Mouse (Mus musculus) neural tube, embryonic 14.5 days (tissue): Measurements from ENCODE around the gene Jazf1. TPM values are rescaled to one million over a fixed set of nuclear protein-coding genes. Genes with fewer than 3 reads are reported as not detected.

Experiments
- ATAC-seq: fragments of 200-750 bp; cut with Nextera tagmentation; 2 replicates; pipeline ENCODE4 v1.8.0; 2017; ENCODE audit warnings: low read depth, mild to moderate bottlenecking, moderate TSS enrichment, moderate library complexity
- H3K27ac ChIP-seq: fragments of 300-500 bp; sonication (generic); 2 replicates; pipeline ENCODE4 v1.5.1; 2014; ENCODE audit warnings: low read depth, mild to moderate bottlenecking, control low read depth, low read length, moderate library complexity, mixed read lengths
- H3K27me3 ChIP-seq: fragments of 300-500 bp; sonication (generic); 2 replicates; pipeline ENCODE4 v1.6.1; 2014; ENCODE audit warnings: low read length; ENCODE audit not compliant: control insufficient read depth, insufficient read depth
- H3K36me3 ChIP-seq: fragments of 300-500 bp; sonication (generic); 2 replicates; pipeline ENCODE4 v1.6.1; 2014; ENCODE audit warnings: low read length, mixed read lengths; ENCODE audit not compliant: control insufficient read depth, insufficient read depth
- H3K4me1 ChIP-seq: fragments of 300-500 bp; sonication (generic); 2 replicates; pipeline ENCODE4 v1.6.1; 2014; ENCODE audit warnings: low read length; ENCODE audit not compliant: control insufficient read depth, insufficient read depth
- H3K4me2 ChIP-seq: fragments of 300-500 bp; sonication (generic); 2 replicates; pipeline ENCODE4 v1.6.1; 2014; ENCODE audit warnings: mild to moderate bottlenecking, low read depth, low read length, control low read depth
- H3K4me3 ChIP-seq: fragments of 300-500 bp; sonication (generic); 2 replicates; pipeline ENCODE4 v1.5.1; 2014; ENCODE audit warnings: low read depth, low read length, control low read depth, mixed read lengths
- H3K9ac ChIP-seq: fragments of 300-500 bp; sonication (generic); replicated peaks from 2 replicates; pipeline ENCODE4 v1.6.1; 2014; ENCODE audit warnings: low read depth, mild to moderate bottlenecking, control low read depth, low read length, mixed read lengths
- H3K9me3 ChIP-seq: fragments of 300-500 bp; sonication (generic); 2 replicates; pipeline ENCODE4 v1.6.1; 2016; ENCODE audit warnings: low read length; ENCODE audit not compliant: control insufficient read depth
- WGBS: fragments of 180-500 bp; shearing (Covaris S2); extraction: QIAGEN DNeasy Blood & Tissue Kit; methylation state at CpG from one replicate; pipeline ENCODE4 v1.1.7; 2014; 5-methylcytosine and 5-hydroxymethylcytosine counted together
- polyA plus RNA-seq: library from polyadenylated mRNA; unstranded; fragments of >200 nt; fragmentation: Nextera tagmentation; extraction: Ambion mirVana; gene quantifications from 2 replicates; pipeline ENCODE4 v1.2.1, GENCODE M21; 2014

Jazf1 gene
- polyA plus RNA-seq, result 53.7 and 64.4 TPM in 2 replicates

DNA sequence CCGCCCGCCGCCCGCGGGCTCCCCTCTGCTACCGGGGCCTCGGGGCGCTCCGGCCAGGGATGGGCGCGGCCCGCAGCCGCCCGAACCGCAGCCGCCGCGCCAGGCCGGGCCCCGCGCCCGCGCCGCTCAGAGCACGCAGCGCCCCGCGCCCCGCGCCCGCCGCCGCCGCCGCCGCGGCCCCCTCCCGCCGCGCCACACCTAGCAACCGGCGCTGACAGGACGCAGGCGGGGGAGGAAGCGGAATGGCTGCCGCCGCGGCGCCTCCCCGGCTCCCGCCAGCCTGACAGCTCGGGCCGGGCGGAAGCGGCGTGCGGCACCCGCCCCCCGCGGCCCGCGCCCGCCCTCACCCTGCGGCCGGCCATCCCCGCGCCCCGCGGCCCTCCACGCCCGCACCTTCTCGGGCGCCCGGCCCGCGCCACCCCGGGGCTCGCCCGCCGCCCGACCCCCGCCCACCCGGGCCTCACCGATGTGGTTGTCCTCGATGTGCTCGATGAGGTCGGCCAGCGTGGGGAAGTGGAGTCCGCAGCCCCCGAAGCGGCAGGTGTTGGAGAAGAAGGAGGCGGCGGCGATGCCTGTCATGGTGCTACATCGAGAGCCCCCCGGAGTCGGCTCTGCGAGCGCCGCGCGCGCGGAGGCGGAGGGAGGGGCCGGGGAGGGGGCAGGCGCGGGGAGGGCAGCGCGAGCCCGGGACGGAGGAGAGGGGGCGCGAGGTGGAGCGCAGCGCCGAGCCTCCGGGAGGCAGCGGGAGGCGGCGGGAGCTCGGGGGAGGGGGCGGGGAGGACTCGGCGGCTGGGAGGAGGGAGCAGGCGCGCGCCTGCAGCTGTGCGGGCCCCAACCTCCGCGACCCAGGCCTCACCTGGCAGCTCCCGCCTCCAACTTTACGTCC is at the start of gene Jazf1:
Gene Jazf1 (minus strand): TSS at position 643 of the 886 bp plus-strand sequence.
- Histone ChIP-seq H3K36me3 (no peaks in the 10 kb centered on the region), H3K9ac (peak within 1 kb of the TSS; percentile 92), H3K4me1 (peaks cover 5% of the 10 kb centered on the region; the same call in 1 of the 2 replicates), H3K27me3 (no peaks in the 10 kb centered on the region), H3K27ac (peak within 1 kb of the TSS; percentile 87), H3K4me3 (peak within 1 kb of the TSS; percentile 88), H3K9me3 (no peaks in the 10 kb centered on the region), H3K4me2 (peak within 1 kb of the TSS; percentile 85)
- ATAC-seq, result peak; percentile 88
- WGBS, result under 1% methylated on average over 52 of the region's 133 CpGs

DNA sequence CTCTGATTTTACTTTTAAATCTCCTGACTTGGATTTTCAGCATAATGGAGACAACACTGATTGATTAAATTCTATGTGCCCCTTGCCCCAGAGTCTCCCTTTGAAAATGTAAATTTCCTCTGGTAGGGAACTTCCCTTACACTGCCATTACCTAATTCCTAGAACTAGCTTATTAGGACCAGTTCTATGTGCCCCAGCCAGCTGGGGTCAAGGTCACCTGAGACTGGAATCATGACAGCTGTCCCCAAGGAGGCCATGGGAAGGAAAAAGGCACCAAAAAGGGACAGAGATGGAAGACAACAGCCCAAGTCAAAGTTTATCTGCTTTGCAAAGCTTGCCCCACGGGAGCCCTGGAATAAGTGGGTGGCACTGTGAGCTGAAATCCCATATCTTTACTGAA is 49.4 kb upstream of the Jazf1 start:
- Histone ChIP-seq H3K9ac (no peak overlapping the region), H3K4me2 (no peak overlapping the region), H3K27me3 (no peaks in the 10 kb centered on the region), H3K36me3 (no peaks in the 10 kb centered on the region), H3K4me3 (no peak overlapping the region), H3K4me1 (no peaks in the 10 kb centered on the region), H3K9me3 (no peaks in the 10 kb centered on the region), H3K27ac (no peak overlapping the region)
- WGBS, result 72% methylated on average over 1 of the region's 1 CpGs
- no peak for ATAC-seq

DNA sequence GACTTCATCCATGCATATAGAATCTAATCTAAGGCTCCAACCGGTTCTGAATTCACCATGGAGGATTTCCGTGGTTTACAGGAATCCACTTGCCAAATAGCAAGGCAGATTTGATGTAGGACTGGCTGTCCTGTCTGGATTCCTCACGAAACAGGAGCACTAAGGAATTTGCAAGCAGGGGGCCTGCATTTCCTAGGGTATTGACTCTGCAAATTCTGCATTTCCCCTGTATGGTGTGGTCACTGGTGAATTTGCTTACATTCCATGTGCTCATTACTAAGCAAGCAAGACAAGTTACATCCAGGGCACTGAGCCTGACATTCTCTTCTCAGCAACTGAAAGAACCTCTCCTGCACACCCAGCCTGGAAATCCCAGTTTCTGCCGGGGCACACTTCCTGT is 18.4 kb upstream of the Jazf1 start:
- no peak overlapping the region for H3K4me3 ChIP-seq
- no peak overlapping the region for H3K9ac ChIP-seq
- WGBS, result 66% methylated on average over 4 of the region's 4 CpGs
- H3K4me1 ChIP-seq, result no peaks in the 10 kb centered on the region
- H3K9me3 ChIP-seq, result no peaks in the 10 kb centered on the region
- no peaks in the 10 kb centered on the region for H3K27me3 ChIP-seq
- H3K36me3 ChIP-seq, result no peaks in the 10 kb centered on the region
- no peak for ATAC-seq
- H3K4me2 ChIP-seq, result no peak overlapping the region
- no peak overlapping the region for H3K27ac ChIP-seq

DNA sequence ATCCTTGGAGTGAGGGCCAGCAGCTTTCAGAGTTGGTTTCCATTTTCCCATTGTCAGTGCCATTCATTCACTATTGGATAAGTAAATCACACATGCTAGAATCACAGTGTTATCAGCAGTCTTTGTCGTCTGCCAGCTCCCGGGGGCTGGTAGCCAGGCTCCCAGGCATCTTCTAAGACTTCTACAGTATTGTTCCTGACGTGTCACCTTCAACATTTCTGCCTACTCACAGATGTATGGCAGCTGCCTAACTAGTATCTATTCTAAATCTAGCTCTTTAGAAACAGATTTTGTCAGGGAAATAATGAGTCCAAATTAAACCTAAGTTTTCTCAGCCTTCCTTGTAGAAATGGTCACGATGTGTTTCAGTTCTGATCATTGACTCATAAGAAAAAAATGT is 12.8 kb upstream of the Jazf1 start:
- ATAC-seq, result no peak
- WGBS, result 89% methylated on average over 4 of the region's 4 CpGs

DNA sequence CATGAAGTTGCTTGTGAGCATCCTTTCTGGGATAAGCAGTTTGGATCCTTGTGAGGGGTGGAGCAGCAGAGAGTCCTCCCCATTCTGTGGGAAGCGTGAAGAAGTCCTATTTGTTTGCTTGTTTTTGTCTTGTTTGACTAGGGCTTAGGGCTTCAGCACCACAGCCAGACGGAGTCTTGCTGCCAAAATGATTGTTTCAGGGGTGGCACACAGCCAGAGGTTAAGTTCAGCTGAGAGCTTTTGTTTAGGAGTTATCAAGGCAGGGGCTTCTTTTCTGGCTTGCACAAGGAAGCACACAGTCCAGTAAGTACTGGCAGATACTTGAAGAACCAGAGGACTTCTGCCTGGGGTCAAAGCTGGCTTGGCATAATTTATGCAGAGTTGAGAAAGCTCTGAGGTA is 10.2 kb upstream of the Jazf1 start:
- Histone ChIP-seq H3K27ac (no peak overlapping the region), H3K36me3 (no peaks in the 10 kb centered on the region), H3K9me3 (no peaks in the 10 kb centered on the region), H3K27me3 (no peaks in the 10 kb centered on the region), H3K4me2 (no peak overlapping the region), H3K4me1 (no peaks in the 10 kb centered on the region), H3K4me3 (no peak overlapping the region), H3K9ac (no peak overlapping the region)
- no peak for ATAC-seq
- WGBS, result 29% methylated on average over 2 of the region's 2 CpGs

More for the DNA sequence above, 12.8 kb upstream of the Jazf1 start:
- Histone ChIP-seq H3K9ac (no peak overlapping the region), H3K27ac (no peak overlapping the region), H3K9me3 (no peaks in the 10 kb centered on the region), H3K4me2 (no peak overlapping the region), H3K27me3 (no peaks in the 10 kb centered on the region), H3K4me3 (no peak overlapping the region), H3K4me1 (no peaks in the 10 kb centered on the region), H3K36me3 (no peaks in the 10 kb centered on the region)

DNA sequence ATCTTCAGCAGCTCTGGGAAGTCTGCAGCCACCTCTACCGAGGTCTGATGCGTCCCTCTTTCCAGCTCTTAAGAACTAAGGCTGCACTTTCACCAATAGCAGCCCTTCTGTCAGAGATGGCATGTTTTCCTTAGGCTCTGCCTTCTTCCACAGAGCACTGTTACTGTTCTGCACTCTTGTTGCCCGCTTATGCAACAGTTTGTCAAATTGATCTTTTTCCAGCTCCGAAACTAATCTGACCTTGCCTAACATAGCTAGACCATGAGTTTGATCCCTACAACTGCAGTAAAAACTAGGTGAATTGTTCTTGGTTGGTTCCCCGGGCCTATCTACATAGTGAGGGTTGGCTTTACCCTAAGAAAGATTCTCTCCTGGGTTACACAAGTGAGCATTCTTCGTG is 3.3 kb upstream of the Jazf1 start:
- 87% methylated on average over 6 of the region's 6 CpGs for WGBS
- H3K4me1 ChIP-seq, result peaks cover 5% of the 10 kb centered on the region; the same call in 1 of the 2 replicates

DNA sequence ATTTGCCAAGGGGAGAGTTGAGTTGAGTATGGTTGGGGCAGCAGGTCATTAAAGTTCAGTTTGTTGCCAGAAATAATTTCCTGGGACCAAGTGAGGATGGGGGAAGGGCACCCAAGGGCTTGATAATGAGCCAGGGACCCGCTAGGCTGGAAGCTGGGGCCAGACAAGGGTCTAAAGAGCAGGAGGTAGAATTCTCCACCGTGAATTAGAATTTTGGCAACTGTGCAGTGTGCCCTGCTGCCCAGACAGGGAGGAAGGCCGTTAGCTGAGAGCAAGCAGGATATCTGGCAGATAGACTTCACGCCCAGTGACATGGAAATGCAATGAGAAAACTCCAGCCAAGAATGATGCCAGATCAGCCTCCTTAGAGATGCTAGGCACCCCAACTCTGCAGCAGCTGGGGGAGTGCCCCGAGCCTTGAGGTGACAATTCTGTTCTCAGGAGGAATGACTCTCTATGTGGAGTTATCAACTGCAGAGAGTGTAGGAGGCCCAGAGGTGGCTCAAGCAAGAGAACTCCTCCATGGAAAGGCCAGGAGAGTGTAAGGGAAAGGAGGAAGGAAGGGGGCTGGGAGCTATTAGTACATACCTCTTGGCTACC is 1.6 kb upstream of the Jazf1 start:
- Histone ChIP-seq H3K4me1 (peaks cover 5% of the 10 kb centered on the region; the same call in 1 of the 2 replicates), H3K9ac (no peak overlapping the region), H3K36me3 (no peaks in the 10 kb centered on the region), H3K9me3 (no peaks in the 10 kb centered on the region), H3K4me2 (no peak overlapping the region), H3K27ac (no peak overlapping the region), H3K27me3 (no peaks in the 10 kb centered on the region), H3K4me3 (no peak overlapping the region)
- no peak for ATAC-seq
- WGBS, result 33% methylated on average over 5 of the region's 5 CpGs

More for the DNA sequence above, 3.3 kb upstream of the Jazf1 start:
- H3K9ac ChIP-seq, result no peak overlapping the region
- no peak for ATAC-seq
- no peak overlapping the region for H3K4me2 ChIP-seq
- H3K9me3 ChIP-seq, result no peaks in the 10 kb centered on the region
- H3K27ac ChIP-seq, result no peak overlapping the region
- H3K36me3 ChIP-seq, result no peaks in the 10 kb centered on the region
- no peaks in the 10 kb centered on the region for H3K27me3 ChIP-seq
- no peak overlapping the region for H3K4me3 ChIP-seq

DNA sequence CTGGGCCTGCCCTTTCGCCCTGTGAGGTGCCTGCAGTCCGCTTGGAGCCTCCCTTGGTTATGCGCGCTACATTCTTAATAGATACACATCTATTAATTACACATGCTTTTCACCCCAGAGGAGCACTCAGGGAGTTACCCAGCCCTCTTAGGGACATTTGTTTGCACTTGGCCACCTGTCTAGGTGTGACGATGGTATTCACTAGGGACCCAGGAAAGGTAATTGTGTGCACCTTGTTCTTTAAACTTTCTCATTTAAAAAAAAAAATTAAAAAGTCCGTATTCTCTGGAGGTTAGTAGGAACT is 396 bp upstream of the Jazf1 start:
- WGBS, result 3% methylated on average over 6 of the region's 6 CpGs
- peak overlapping the region; percentile 88 for H3K4me3 ChIP-seq
- no peak for ATAC-seq

DNA sequence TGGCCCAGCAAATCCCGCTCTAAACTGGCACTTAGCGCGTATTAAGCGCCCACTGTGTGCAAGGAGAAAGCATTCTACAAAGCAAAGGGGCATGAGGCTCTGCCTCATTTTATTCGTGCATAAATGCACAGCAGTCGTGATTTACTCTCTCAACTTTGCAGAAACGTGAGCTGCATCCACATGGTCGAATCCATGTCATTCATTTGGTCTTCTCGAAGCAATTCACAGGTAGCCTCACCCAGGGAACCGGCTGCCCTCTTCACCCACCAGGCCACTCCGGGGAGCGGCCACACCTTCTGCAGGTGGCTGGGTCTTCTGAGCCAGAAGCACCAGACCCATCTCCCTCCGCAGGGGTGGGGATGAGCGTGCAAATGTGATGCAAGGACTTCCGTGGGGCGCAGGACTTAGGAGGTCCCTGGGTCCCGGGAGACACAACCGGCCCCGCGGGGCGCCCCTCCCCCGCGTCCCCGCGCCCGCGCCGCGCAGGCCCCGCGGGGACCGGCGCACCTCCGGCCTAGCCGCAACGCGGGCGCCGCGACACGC is 914 bp downstream of the Jazf1 start:
- H3K27ac ChIP-seq, result peak overlapping the region; percentile 87
- H3K4me3 ChIP-seq, result peak overlapping the region; percentile 88
- H3K36me3 ChIP-seq, result no peaks in the 10 kb centered on the region
- peak overlapping the region; percentile 85 for H3K4me2 ChIP-seq
- H3K27me3 ChIP-seq, result no peaks in the 10 kb centered on the region
- peak; percentile 15; the same call in 1 of the 2 replicates for ATAC-seq
- H3K4me1 ChIP-seq, result peaks cover 5% of the 10 kb centered on the region; the same call in 1 of the 2 replicates
- H3K9ac ChIP-seq, result peak overlapping the region; percentile 92
- WGBS, result 3% methylated on average over 31 of the region's 41 CpGs
- no peaks in the 10 kb centered on the region for H3K9me3 ChIP-seq

More for the DNA sequence above, 396 bp upstream of the Jazf1 start:
- H3K9me3 ChIP-seq, result no peaks in the 10 kb centered on the region
- H3K27ac ChIP-seq, result peak overlapping the region; percentile 87
- H3K4me1 ChIP-seq, result peaks cover 5% of the 10 kb centered on the region; the same call in 1 of the 2 replicates
- H3K36me3 ChIP-seq, result no peaks in the 10 kb centered on the region
- peak overlapping the region; percentile 92 for H3K9ac ChIP-seq
- H3K27me3 ChIP-seq, result no peaks in the 10 kb centered on the region
- H3K4me2 ChIP-seq, result peak overlapping the region; percentile 85
